In genomic region chr3:120748513-120748912, GRCm38 (mm10) we compare ENCODE assay signal across 10 mouse cellular contexts.
"Had no signal": no experiment of that assay in that cellular context is flagged by ENCODE, and none has a peak within 500 bp of the region (broad histone marks: within the 10 kb centered on the region; RNA-seq: fewer than 3 reads in every experiment).

No protein-coding gene starts in this region.

- ATAC-seq: liver, embryonic 12.5 days; midbrain, embryonic 16.5 days had no signal

- H3K36me3 ChIP-seq: limb, embryonic 15.5 days; liver, embryonic 12.5 days; midbrain, embryonic 12.5 days had no signal

- H3K27ac ChIP-seq: limb, embryonic 15.5 days; liver, embryonic 12.5 days; midbrain, embryonic 12.5 days had no signal

- H3K4me2 ChIP-seq: limb, embryonic 15.5 days; liver, embryonic 12.5 days; lung, embryonic 14.5 days; midbrain, embryonic 12.5 days had no signal

- H3K9ac ChIP-seq: limb, embryonic 15.5 days; liver, embryonic 12.5 days; lung, embryonic 14.5 days; midbrain, embryonic 12.5 days had no signal

- DNase-seq: kidney, postnatal 10 days; lung, embryonic 14.5 days; lung, postnatal 10 days; lung, postnatal 4 days; retina, postnatal 1 day; thymus, postnatal 36 days had no signal

- H3K4me3 ChIP-seq: limb, embryonic 15.5 days; liver, embryonic 12.5 days; midbrain, embryonic 12.5 days had no signal

- H3K27me3 ChIP-seq: limb, embryonic 15.5 days; liver, embryonic 12.5 days; midbrain, embryonic 12.5 days had no signal

- H3K4me1 ChIP-seq: limb, embryonic 15.5 days; liver, embryonic 12.5 days; midbrain, embryonic 12.5 days had no signal

- H3K9me3 ChIP-seq: limb, embryonic 15.5 days had no signal
